Mouse (Mus musculus) cortical plate, adult 2 months (tissue): ENCODE measurements around the gene Chd1l. TPM values are rescaled to one million over a fixed set of nuclear protein-coding genes. Genes with fewer than 3 reads are reported as not detected.
A peak's percentile ranks its signal among the peaks of the same experiment; 100 is the strongest.

Experiments used
- H3K27ac ChIP-seq: fragments of 200-500 bp; 2 replicates; pipeline ENCODE4 v1.5.1; 2012; ENCODE audit warnings: low read length, control low read depth, inconsistent platforms; ENCODE audit not compliant: insufficient read depth
- H3K4me1 ChIP-seq: fragments of 200-500 bp; 2 replicates; pipeline ENCODE4 v1.6.1; 2011; ENCODE audit warnings: low read length; ENCODE audit not compliant: control insufficient read depth, insufficient read depth
- H3K4me3 ChIP-seq: fragments of 200-500 bp; 2 replicates; pipeline ENCODE4 v1.5.1; 2011; ENCODE audit warnings: mild to moderate bottlenecking, low read length, control low read depth; ENCODE audit not compliant: insufficient read depth
- CTCF ChIP-seq: fragments of 200-500 bp; IDR thresholded peaks from 2 replicates; pipeline ENCODE4 v1.5.1; 2011; ENCODE audit warnings: mild to moderate bottlenecking, control low read depth, low read length; ENCODE audit not compliant: insufficient read depth; ENCODE audit errors: extremely low read depth
- POLR2A ChIP-seq: fragments of 200-500 bp; IDR thresholded peaks from 2 replicates; pipeline ENCODE4 v1.6.1; 2011; ENCODE audit warnings: mild to moderate bottlenecking, low read length, control low read depth; ENCODE audit not compliant: insufficient read depth; ENCODE audit errors: extremely low read depth
- polyA plus RNA-seq: library from polyadenylated mRNA; depleted of rRNA; stranded (reverse); fragments of >200 nt; gene quantifications from 2 replicates; pipeline ENCODE4 v1.2.3, GENCODE M21; 2012; rRNA removed

Gene Chd1l
- 7.6 and 7.7 TPM in 2 replicates for polyA plus RNA-seq

DNA sequence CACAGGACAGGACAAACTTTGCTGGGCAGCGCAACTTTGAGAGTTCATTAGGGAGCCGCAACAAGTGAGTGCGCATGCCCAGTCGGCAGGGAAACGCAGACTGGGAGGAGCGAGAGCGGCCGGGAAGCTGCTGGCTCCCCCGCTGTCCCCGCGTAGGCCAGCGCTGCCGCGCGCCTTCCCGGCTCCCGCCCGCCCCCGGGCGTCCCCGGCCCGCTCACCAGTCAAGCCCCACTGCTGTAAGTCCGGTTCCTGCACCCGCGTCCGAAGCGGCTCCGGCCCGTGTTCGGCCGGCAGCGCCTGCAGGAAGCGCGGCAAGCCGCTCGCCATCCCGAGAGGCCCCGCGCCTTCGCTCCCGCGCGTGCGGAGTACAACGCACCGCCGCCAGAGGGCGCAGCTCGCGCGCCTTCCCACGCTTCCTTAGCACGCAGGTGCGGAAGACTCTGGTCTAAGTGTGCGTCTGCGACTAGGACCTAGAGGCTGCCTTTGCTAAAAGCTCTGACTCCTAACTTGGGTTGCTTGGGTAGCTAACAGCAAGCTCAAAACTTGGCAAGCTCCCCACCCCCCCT lies at the start of gene Chd1l:
Gene Chd1l, minus strand, starts transcription at position 359 of the 566 bp plus-strand sequence.
- peak within 1 kb of the TSS; percentile 20; the same call in 1 of the 2 replicates for H3K27ac ChIP-seq

DNA sequence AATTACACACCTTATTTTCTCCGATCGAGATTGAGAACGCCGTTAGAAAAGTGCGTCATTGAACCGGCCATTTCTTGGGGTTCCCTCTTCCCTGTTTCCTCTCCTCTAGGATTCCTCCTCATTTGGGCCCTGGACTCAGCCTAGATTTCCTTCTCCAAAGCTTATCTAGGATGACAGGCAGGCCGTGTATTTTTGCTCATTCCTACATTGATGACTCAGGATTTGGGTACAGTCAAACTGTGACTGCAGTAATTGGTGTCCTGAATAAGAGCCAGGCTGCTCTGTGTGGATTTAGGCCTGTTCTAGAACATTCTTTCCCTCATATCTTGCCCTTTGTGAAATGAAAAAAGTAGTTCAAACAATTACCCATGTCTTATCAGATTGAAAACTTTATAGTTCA lies 49.7 kb upstream of the Chd1l start:
- H3K4me3 ChIP-seq = peak overlapping the region; percentile 68; the same call in 1 of the 2 replicates
- H3K27ac ChIP-seq = no peak overlapping the region

More for the DNA sequence above, at the start of gene Chd1l:
- TF ChIP-seq POLR2A = peak; percentile 61
- TF ChIP-seq CTCF = peak; percentile 83
- Histone ChIP-seq H3K4me1 (no peaks in the 10 kb centered on the region), H3K4me3 (peak within 1 kb of the TSS; percentile 57)

DNA sequence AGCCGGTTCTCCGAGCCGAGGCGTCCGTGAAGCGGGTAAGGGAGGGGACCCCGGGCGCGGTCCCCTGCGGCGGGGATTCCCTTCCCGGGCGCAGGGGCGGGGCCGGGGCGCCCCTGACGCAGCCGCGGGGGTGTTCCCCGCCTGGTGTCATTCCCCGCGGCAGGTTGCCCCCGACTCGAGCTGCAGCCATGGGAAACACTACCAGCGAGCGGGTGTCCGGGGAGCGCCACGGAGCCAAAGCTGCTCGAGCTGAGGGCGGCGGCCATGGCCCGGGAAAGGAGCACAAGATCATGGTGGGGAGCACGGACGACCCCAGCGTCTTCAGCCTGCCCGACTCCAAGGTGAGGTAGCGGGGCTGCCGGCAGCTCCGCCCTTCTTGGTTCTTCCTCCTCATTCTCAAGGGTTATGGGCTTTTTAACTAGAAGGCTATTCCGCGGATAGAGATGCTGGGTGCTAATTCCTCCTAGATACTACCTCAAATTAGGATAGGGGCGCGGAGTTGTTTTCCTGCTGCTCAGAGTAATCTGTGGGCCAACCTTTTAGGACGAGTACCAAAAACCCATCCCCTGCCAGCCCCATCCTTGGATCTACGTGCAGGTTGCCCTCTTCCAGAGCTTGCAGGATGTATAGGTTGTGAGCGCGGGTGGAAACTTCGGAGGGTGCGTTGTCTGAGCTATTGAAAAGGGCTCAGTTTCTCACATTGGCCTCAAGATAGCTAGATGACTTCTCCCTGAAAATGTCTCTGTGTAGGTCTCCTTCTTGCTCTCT lies 48.6 kb upstream of the Chd1l start:
- Histone ChIP-seq H3K4me1 (no peaks in the 10 kb centered on the region; the same call in 1 of the 2 replicates), H3K27ac (peak overlapping the region; percentile 9; the same call in 1 of the 2 replicates), H3K4me3 (peak overlapping the region; percentile 68)
- TF ChIP-seq CTCF (no peak), POLR2A (no peak)

More for the DNA sequence above, 49.7 kb upstream of the Chd1l start:
- H3K4me1 ChIP-seq = no peaks in the 10 kb centered on the region; the same call in 1 of the 2 replicates
- no peak for TF ChIP-seq POLR2A
- TF ChIP-seq CTCF = no peak

DNA sequence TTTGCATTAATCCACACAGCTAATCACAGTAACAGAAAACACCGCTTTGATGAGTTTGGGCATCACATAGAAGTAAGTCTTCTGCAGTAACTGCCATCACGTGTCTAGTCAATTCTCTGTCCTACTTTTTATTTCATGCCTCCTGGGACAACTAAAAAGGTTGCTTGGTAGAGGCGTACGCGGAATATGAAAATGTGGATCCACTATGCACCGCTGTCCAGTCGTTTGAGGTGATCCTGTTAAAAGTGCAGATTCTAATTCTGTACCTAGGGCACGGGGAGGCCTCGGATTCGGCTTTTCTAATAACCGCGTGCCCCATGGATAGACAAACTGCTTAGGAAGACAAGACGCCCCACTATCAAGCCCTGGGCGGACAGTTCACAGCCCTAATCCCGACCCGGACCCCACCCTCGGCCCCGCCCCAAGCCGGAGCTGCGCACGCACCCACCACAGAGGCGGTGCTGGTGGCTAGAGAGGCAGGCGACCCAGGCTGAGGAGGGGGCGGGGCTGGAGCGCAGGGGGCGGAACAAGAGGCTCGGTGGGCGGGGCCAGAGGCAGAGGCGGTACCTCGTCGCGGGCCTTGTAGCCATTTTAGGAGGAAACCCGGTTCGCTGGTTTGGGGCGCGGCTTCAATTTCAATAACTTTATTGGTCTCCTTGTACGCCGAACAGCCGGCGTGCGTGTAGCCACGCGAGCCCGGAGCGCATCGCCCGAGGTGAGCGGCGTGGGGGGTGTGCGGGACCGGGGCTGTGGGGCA lies 47.8 kb upstream of the Chd1l start, which contains the start of gene Prkab2:
Gene Prkab2, plus strand, starts transcription at position 539 of the 757 bp plus-strand sequence.
- Histone ChIP-seq H3K4me1 (no peaks in the 10 kb centered on the region; the same call in 1 of the 2 replicates), H3K4me3 (peak within 1 kb of the TSS; percentile 68), H3K27ac (peak within 1 kb of the TSS; percentile 9; the same call in 1 of the 2 replicates)
- TF ChIP-seq POLR2A (peak; percentile 66; the same call in 1 of the 2 replicates), CTCF (no peak)

DNA sequence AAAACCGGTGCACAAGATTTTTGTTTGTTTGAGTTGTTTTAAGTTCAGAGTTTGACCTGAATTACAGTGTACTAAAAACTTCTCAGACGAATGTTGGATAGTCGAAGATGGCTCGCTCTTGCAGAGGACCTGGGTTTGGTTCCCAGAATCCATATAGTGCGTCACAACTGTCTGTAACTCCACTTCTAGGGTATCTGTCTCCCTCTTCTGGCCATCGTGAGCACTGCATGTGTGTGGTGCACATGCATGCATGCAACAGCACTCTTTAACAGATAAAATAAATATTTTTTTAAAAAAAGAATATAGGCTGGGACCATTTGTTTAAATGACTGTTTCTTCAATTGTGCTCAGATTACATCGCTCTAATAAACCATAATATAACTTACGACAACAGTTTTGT lies 44.9 kb upstream of the Chd1l start:
- H3K27ac ChIP-seq = no peak overlapping the region
- H3K4me1 ChIP-seq = no peaks in the 10 kb centered on the region; the same call in 1 of the 2 replicates
- TF ChIP-seq CTCF (0 out of 2 replicates have a peak, but pooled peaks have one; percentile 25), POLR2A (no peak)
- H3K4me3 ChIP-seq = no peak overlapping the region

DNA sequence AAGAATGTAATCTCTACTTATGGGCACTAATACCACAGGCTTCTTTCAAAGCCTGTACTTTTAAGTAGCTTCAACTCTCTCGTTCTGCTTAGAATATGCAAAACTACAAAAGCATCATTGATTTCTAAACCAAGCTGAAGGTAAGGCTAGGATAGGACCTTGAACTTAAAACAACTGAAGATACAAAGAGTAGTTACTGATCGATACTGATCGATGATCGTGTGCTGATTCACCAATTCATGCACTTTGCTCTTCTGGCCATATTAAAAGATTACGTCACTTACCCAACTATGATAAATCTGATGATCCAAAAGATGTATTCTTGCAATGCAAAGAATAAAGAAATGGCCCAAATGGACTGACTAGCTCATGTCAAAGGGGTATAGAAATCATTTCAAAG lies 43.8 kb upstream of the Chd1l start:
- TF ChIP-seq CTCF = no peak
- TF ChIP-seq POLR2A = no peak
- Histone ChIP-seq H3K27ac (no peak overlapping the region), H3K4me1 (no peaks in the 10 kb centered on the region; the same call in 1 of the 2 replicates), H3K4me3 (no peak overlapping the region)

DNA sequence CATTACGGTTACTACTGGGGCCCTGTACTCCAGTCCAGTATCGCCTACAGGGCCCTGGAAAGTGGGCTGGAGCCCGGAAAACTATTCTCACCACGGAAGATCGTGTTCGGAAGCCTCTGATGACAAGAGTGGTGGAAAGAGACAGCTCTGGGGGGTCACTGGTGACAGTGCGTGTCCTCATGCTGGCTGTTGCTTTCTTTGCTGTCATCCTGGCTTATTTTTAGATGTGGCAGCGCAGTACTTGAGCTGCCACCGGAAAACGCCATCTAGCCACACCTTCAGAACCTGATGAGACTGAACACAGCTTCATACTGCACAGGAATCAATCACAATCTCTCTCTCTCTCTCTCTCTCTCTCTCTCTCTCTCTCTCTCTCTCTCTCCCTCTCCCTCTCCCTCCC lies 41.6 kb upstream of the Chd1l start:
- Histone ChIP-seq H3K27ac (no peak overlapping the region), H3K4me1 (no peaks in the 10 kb centered on the region; the same call in 1 of the 2 replicates), H3K4me3 (no peak overlapping the region)
- no peak for TF ChIP-seq POLR2A
- TF ChIP-seq CTCF = no peak

DNA sequence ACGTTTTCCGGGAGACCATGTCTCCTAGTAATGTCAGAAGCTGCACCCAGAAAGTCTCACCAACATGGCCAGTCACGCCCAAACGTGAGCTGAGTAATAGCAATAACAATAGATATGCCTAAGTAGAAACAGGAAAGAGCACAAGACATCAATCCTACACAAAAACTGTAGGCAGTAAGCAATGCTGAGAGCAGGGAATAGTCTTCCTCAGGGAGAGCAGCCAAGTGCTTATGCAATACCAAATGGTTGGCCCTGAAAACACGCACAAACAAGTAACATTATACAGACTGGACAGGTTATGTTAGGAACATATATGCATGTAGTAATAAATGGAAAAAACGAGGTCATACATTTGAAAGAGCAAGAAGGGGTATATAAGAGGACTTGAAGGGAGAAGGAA lies 39.5 kb upstream of the Chd1l start:
- Histone ChIP-seq H3K4me1 (no peaks in the 10 kb centered on the region; the same call in 1 of the 2 replicates), H3K4me3 (no peak overlapping the region), H3K27ac (no peak overlapping the region)
- no peak for TF ChIP-seq POLR2A
- no peak for TF ChIP-seq CTCF

DNA sequence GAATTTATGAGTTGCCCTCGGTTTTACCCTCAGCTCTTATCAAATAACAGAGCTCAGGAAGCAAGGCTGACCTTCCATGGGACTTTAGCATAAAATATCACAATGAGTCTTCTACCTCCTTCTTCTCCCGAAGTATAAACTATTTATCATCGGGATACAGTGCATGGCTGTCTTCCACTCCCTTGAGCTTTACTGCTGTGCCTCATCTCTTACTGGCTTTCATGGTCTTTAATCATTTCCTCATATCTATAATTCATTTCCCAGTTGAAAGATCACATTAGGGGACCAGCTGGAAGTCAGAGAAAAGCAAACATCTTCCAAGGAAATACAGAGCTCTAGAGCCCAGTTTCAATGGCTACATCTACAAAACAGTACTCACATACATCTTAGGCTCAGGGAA lies 39.0 kb upstream of the Chd1l start:
- TF ChIP-seq CTCF (no peak), POLR2A (no peak)
- H3K4me1 ChIP-seq = no peaks in the 10 kb centered on the region; the same call in 1 of the 2 replicates
- no peak overlapping the region for H3K4me3 ChIP-seq
- H3K27ac ChIP-seq = no peak overlapping the region
